Mouse (Mus musculus) effector memory CD4-positive, alpha-beta T cell, adult 7 months (primary cell): ENCODE measurements around the gene Gm10762. TPM values are rescaled to one million over a fixed set of nuclear protein-coding genes. Genes with fewer than 3 reads are reported as not detected.

Experiments used
- polyA plus RNA-seq: library from polyadenylated mRNA; unstranded; fragments of 100-300 nt; shearing (Covaris generic); gene quantifications from one replicate; pipeline ENCODE4 v1.2.1, GENCODE M21; 2017

Gene Gm10762
- polyA plus RNA-seq, result 5.2 TPM

DNA sequence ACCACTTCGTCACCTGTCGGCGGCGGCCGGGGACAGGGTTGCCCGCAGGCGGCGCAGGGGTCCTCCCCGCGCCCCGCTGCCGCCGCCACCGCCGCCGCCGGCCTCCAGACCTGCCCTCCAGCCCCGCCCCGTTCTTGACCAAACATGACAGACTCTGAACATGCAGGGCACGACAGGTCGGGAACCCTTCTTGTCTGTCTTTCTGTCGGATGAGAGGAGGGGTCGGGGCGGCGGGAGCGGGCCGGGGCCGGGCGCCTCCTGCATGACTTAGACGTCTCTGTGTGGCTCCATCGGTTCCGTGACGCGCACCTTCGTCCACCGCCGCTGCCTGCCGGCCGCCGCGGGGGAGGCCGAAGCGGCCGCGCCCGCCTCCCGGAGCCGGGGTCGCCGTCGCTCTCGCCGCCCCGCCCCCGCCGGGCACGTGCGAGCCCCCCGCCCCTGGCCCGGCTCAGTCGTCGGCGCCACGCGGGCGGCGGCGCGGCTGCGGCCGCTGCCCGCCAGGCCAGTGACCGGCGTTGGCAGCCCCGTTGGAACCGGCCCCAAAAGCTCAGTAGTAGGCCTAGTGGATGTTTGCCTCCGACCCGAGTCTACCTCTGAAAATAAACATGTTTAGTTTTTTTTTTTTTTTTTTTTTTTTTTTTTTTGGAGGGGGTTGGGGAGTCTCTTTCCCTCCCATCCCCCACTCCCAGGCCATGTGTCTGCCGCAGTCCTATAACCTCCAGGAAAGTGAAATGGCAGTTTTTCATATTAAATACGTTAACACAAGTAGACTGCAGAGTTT, at the start of gene Gm10762:
Gene Gm10762, minus strand, starts transcription at position 65 of the 781 bp plus-strand sequence.

DNA sequence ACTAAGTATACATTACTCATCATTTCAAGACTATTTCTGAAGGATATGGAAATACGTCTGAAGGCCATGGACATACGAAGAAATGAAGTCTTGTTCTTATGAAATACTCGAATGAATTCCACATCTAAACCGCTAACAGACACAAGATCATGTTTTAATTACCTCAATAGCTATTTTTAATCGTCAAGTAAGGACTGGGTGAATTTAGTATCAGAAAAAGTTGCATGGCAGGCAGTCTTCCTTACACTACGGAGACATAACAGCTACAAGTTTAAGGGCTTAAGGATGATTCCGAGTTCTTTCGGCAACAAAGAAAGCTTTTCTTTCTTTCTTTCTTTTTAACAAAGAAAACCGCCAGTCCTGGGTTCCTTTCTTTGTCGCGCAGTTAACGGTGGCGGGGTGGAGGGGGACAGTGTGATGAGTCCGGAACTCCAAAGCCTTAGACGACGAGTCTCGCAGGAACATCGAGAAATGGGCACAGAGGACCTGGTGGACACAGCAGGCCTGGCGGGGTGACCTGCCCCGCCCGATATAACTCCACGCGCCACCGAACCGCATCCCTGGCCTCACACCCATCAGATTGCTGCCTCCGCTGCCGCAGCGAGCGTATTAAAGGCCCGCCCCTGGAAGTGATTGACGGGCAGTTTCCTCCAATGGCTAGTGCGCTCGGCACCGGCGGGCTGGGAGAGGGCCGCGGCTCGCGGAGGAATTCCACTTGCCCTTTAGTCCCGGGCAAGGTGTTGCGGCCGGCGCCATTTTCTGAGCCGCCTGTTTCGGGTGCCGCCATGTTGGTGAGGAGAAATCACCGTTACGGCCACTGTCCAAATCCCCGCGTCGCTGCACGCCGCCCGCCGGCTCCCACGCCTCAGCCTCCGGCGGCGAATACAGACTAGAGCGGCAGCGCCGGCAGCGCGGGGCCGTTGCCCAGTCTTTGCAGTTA, 614 bp downstream of the Gm10762 start, which contains the start of gene Zc3h6:
Gene Zc3h6, plus strand, starts transcription at position 762 of the 940 bp plus-strand sequence.

DNA sequence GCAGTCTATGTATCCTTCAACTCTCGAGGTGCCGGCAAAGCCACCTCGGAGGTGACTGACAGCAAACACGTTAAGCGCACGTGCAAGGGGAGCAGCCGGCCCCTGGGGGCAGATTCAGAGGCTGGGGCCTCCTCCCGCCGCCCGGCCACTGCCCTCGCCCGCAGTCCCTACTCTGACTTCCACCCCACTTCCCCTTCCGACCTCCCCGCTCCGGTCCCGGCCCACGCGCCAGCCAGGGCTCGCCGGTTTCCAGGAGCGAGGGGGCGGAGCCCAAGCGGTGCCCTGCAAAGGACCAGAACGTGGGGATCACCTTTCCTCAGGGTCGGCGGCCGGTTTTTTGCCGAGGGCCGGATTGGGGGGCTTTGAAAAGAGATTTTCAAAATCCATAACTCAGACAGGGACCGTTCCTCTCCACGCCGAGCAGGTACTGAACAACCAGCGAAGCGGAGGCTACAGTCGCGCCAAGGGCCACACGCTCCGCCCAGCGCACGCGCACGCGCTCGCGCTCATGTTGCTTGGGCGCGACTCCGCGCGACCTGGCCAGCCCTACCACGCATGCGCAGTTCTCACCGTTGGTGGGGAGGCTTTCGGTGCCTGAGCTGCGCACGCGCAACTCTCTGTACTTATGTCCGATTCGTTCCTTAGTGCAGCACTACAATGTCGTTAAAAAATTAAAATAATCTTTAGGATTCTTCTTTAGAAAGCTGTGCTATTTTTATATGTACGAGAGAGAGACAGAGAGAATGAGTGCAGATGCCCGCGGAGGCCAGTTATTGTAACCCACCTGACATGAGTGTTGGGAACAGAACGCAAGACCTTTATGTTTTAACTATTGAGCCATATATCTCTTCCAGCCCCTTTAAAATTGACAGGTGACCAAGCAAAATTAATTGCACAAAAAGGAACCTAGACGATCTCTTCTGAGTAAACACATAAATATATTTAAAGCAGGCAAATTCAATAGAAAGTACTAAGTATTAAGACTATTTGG, 23.7 kb downstream of the Gm10762 start, which contains the start of gene Zc3h8:
Gene Zc3h8, minus strand, starts transcription at position 540 of the 991 bp plus-strand sequence.

Other genes starting within 250 kb of the Gm10762 start
- 33.5 TPM for gene Tmem87b, start 149.6 kb downstream of the Gm10762 start, polyA plus RNA-seq
- 0.13 TPM for gene Fbln7, start 104.7 kb downstream of the Gm10762 start, polyA plus RNA-seq
- 8.0 TPM for gene Zc3h8, start 23.6 kb downstream of the Gm10762 start, polyA plus RNA-seq
- 9.2 TPM for gene Zc3h6, start 323 bp downstream of the Gm10762 start, polyA plus RNA-seq
- not detected for gene Vinac1, start 80.4 kb upstream of the Gm10762 start, polyA plus RNA-seq
- gene Ttl, start 98.2 kb upstream of the Gm10762 start, polyA plus RNA-seq, result 2.3 TPM
- gene Polr1b, start 133.3 kb upstream of the Gm10762 start, polyA plus RNA-seq, result 25.5 TPM
- gene Chchd5, start 162.0 kb upstream of the Gm10762 start, polyA plus RNA-seq, result 9.7 TPM
- 149 TPM for gene Slc20a1, start 231.0 kb upstream of the Gm10762 start, polyA plus RNA-seq